Mouse (Mus musculus) neural tube, embryonic 15.5 days (tissue): ENCODE results near the gene Fgd3. TPM values are rescaled to one million over a fixed set of nuclear protein-coding genes. Genes with fewer than 3 reads are reported as not detected.

ENCODE experiments used
- ATAC-seq: fragments of 200-750 bp; cut with Nextera tagmentation; 2 replicates; pipeline ENCODE4 v1.8.0; 2017; ENCODE audit warnings: mild to moderate bottlenecking, moderate TSS enrichment, moderate library complexity; ENCODE audit not compliant: low FRiP score
- H3K27ac ChIP-seq: fragments of 300-500 bp; sonication (generic); replicated peaks from 2 replicates; pipeline ENCODE4 v1.5.1; 2015; ENCODE audit warnings: mild to moderate bottlenecking, inconsistent platforms
- H3K27me3 ChIP-seq: fragments of 300-500 bp; sonication (generic); replicated peaks from 2 replicates; pipeline ENCODE4 v1.6.1; 2015; ENCODE audit warnings: inconsistent platforms
- H3K36me3 ChIP-seq: fragments of 300-500 bp; sonication (generic); 2 replicates; pipeline ENCODE4 v1.6.1; 2015; ENCODE audit warnings: inconsistent platforms
- H3K4me1 ChIP-seq: fragments of 300-500 bp; sonication (generic); 2 replicates; pipeline ENCODE4 v1.6.1; 2015; ENCODE audit warnings: inconsistent platforms
- H3K4me2 ChIP-seq: fragments of 300-500 bp; sonication (generic); 2 replicates; pipeline ENCODE4 v1.6.1; 2015; ENCODE audit warnings: inconsistent platforms, mild to moderate bottlenecking, moderate library complexity
- H3K4me3 ChIP-seq: fragments of 300-500 bp; sonication (generic); replicated peaks from 2 replicates; pipeline ENCODE4 v1.5.1; 2015; ENCODE audit warnings: mild to moderate bottlenecking, inconsistent platforms
- H3K9ac ChIP-seq: fragments of 300-500 bp; sonication (generic); replicated peaks from 2 replicates; pipeline ENCODE4 v1.6.1; 2015; ENCODE audit warnings: mild to moderate bottlenecking, inconsistent platforms
- H3K9me3 ChIP-seq: fragments of 300-500 bp; sonication (generic); replicated peaks from 2 replicates; pipeline ENCODE4 v1.6.1; 2016; ENCODE audit warnings: inconsistent platforms
- WGBS: fragments of 180-500 bp; shearing (Covaris S2); methylation state at CpG from one replicate; pipeline ENCODE4 v1.1.7; 2015; ENCODE audit warnings: mixed read lengths; 5-methylcytosine and 5-hydroxymethylcytosine counted together
- polyA plus RNA-seq: library from polyadenylated mRNA; unstranded; fragments of >200 nt; fragmentation: Nextera tagmentation; extraction: Ambion mirVana; gene quantifications from 2 replicates; pipeline ENCODE4 v1.2.1, GENCODE M21; 2015

Gene Fgd3
- polyA plus RNA-seq, 1 experiment from 2014 or later = 2.2 TPM

GRCm38 (mm10) chr13:49353991-49354507 lies 33.9 kb upstream of the Fgd3 start:
- H3K27ac ChIP-seq = 0 out of 2 replicates have a peak overlapping the region, but pooled peaks have one; percentile 5
- no peak overlapping the region for H3K9ac ChIP-seq
- peak; percentile 30; the same call in 1 of the 2 replicates for ATAC-seq
- H3K4me3 ChIP-seq = no peak overlapping the region
- peaks cover 9% of the 10 kb centered on the region for H3K36me3 ChIP-seq
- peaks cover 34% of the 10 kb centered on the region for H3K4me1 ChIP-seq
- no peaks in the 10 kb centered on the region for H3K9me3 ChIP-seq
- 71% methylated on average over 5 of the region's 5 CpGs for WGBS
- H3K4me2 ChIP-seq = no peak overlapping the region
- no peaks in the 10 kb centered on the region for H3K27me3 ChIP-seq

GRCm38 (mm10) chr13:49353422-49353821 lies 33.3 kb upstream of the Fgd3 start:
- Histone ChIP-seq H3K27ac (no peak overlapping the region; the same call in 1 of the 2 replicates), H3K4me1 (peaks cover 36% of the 10 kb centered on the region), H3K4me2 (no peak overlapping the region), H3K36me3 (peaks cover 9% of the 10 kb centered on the region), H3K9ac (no peak overlapping the region), H3K4me3 (no peak overlapping the region), H3K27me3 (no peaks in the 10 kb centered on the region), H3K9me3 (no peaks in the 10 kb centered on the region)
- ATAC-seq = no peak

- H3K27me3 ChIP-seq = no peaks in the 10 kb centered on the region
- no peak overlapping the region for H3K9ac ChIP-seq
- H3K4me1 ChIP-seq = peaks cover 39% of the 10 kb centered on the region
- no peaks in the 10 kb centered on the region for H3K9me3 ChIP-seq
- H3K4me2 ChIP-seq = no peak overlapping the region
- H3K27ac ChIP-seq = peak overlapping the region; percentile 48
- no peak; the same call in 1 of the 2 replicates for ATAC-seq
- peaks cover 7% of the 10 kb centered on the region for H3K36me3 ChIP-seq
- no peak overlapping the region for H3K4me3 ChIP-seq
- 25% methylated on average over 3 of the region's 3 CpGs for WGBS
Observed at GRCm38 (mm10) chr13:49352581-49353159, 32.6 kb upstream of the Fgd3 start.

- H3K27ac ChIP-seq = no peak overlapping the region
- no peak overlapping the region for H3K4me2 ChIP-seq
- no peaks in the 10 kb centered on the region for H3K36me3 ChIP-seq
- no peaks in the 10 kb centered on the region for H3K27me3 ChIP-seq
- H3K4me3 ChIP-seq = no peak overlapping the region
- no peak overlapping the region for H3K9ac ChIP-seq
- no peak for ATAC-seq
- WGBS = 97% methylated on average over 6 of the region's 6 CpGs
- H3K4me1 ChIP-seq = peaks cover 43% of the 10 kb centered on the region
- no peaks in the 10 kb centered on the region for H3K9me3 ChIP-seq
Observed at GRCm38 (mm10) chr13:49349836-49350505, 29.9 kb upstream of the Fgd3 start.

- Histone ChIP-seq H3K4me2 (no peak overlapping the region), H3K4me1 (peaks cover 50% of the 10 kb centered on the region), H3K27me3 (no peaks in the 10 kb centered on the region), H3K36me3 (no peaks in the 10 kb centered on the region), H3K9ac (no peak overlapping the region), H3K9me3 (no peaks in the 10 kb centered on the region), H3K4me3 (no peak overlapping the region), H3K27ac (no peak overlapping the region)
- WGBS = 87% methylated on average over 4 of the region's 4 CpGs
- no peak for ATAC-seq
Observed at GRCm38 (mm10) chr13:49349335-49349734, 29.2 kb upstream of the Fgd3 start.

- Histone ChIP-seq H3K27ac (no peak overlapping the region), H3K9ac (no peak overlapping the region), H3K36me3 (no peaks in the 10 kb centered on the region), H3K27me3 (no peaks in the 10 kb centered on the region), H3K4me1 (peaks cover 57% of the 10 kb centered on the region), H3K4me2 (no peak overlapping the region), H3K9me3 (no peaks in the 10 kb centered on the region), H3K4me3 (no peak overlapping the region)
- ATAC-seq = no peak
- WGBS = 82% methylated on average over 2 of the region's 2 CpGs
Observed at GRCm38 (mm10) chr13:49348522-49348921, 28.4 kb upstream of the Fgd3 start.

- Histone ChIP-seq H3K36me3 (no peaks in the 10 kb centered on the region), H3K4me3 (no peak overlapping the region), H3K4me1 (peaks cover 51% of the 10 kb centered on the region), H3K4me2 (no peak overlapping the region), H3K9me3 (no peaks in the 10 kb centered on the region), H3K27ac (no peak overlapping the region), H3K9ac (no peak overlapping the region), H3K27me3 (no peaks in the 10 kb centered on the region)
- no peak for ATAC-seq
- WGBS = 70% methylated on average over 2 of the region's 2 CpGs
Observed at GRCm38 (mm10) chr13:49345476-49345875, 25.4 kb upstream of the Fgd3 start.

- Histone ChIP-seq H3K36me3 (no peaks in the 10 kb centered on the region), H3K4me2 (peak overlapping the region; percentile 88; the same call in 1 of the 2 replicates), H3K9ac (0 out of 2 replicates have a peak overlapping the region, but pooled peaks have one; percentile 17), H3K4me1 (peaks cover 61% of the 10 kb centered on the region), H3K9me3 (no peaks in the 10 kb centered on the region), H3K4me3 (no peak overlapping the region), H3K27me3 (no peaks in the 10 kb centered on the region), H3K27ac (no peak overlapping the region)
- 89% methylated on average over 8 of the region's 8 CpGs for WGBS
- no peak for ATAC-seq
Observed at GRCm38 (mm10) chr13:49344567-49344966, 24.5 kb upstream of the Fgd3 start.

GRCm38 (mm10) chr13:49342723-49343100 lies 22.6 kb upstream of the Fgd3 start:
- Histone ChIP-seq H3K36me3 (no peaks in the 10 kb centered on the region), H3K4me2 (peak overlapping the region; percentile 88), H3K9ac (peak overlapping the region; percentile 93), H3K9me3 (no peaks in the 10 kb centered on the region), H3K27ac (no peak overlapping the region), H3K4me1 (peaks cover 60% of the 10 kb centered on the region), H3K4me3 (peak overlapping the region; percentile 82), H3K27me3 (no peaks in the 10 kb centered on the region)
- ATAC-seq = no peak

GRCm38 (mm10) chr13:49341831-49342722 lies 22.0 kb upstream of the Fgd3 start:
- peak; percentile 28 for ATAC-seq
- no peaks in the 10 kb centered on the region for H3K27me3 ChIP-seq
- H3K36me3 ChIP-seq = no peaks in the 10 kb centered on the region
- peak overlapping the region; percentile 93 for H3K27ac ChIP-seq
- H3K4me1 ChIP-seq = peaks cover 58% of the 10 kb centered on the region
- peak overlapping the region; percentile 88 for H3K4me2 ChIP-seq
- WGBS = 3% methylated on average over 25 of the region's 25 CpGs
- H3K4me3 ChIP-seq = peak overlapping the region; percentile 82
- no peaks in the 10 kb centered on the region for H3K9me3 ChIP-seq
- H3K9ac ChIP-seq = peak overlapping the region; percentile 93

GRCm38 (mm10) chr13:49341012-49341830 lies 21.1 kb upstream of the Fgd3 start, which contains the start of gene Bicd2:
Bicd2 (plus strand) TSS chr13:49341585.
- Histone ChIP-seq H3K9ac (peak within 1 kb of the TSS; percentile 93), H3K4me1 (peaks cover 62% of the 10 kb centered on the region), H3K27me3 (no peaks in the 10 kb centered on the region), H3K9me3 (no peaks in the 10 kb centered on the region), H3K4me3 (peak within 1 kb of the TSS; percentile 82), H3K4me2 (peak within 1 kb of the TSS; percentile 88), H3K36me3 (no peaks in the 10 kb centered on the region), H3K27ac (peak within 1 kb of the TSS; percentile 93)
- ATAC-seq = peak; percentile 98
- WGBS = under 1% methylated on average over 74 of the region's 74 CpGs
